Mouse (Mus musculus) lung, postnatal 0 days (tissue): ENCODE data around the gene Flywch2.

Experiments used
- CTCF ChIP-seq: IDR thresholded peaks from 2 replicates; pipeline ENCODE4 v1.5.1; 2016; ENCODE audit warnings: antibody characterized with exemption, mild to moderate bottlenecking
- EP300 ChIP-seq: IDR thresholded peaks from 2 replicates; pipeline ENCODE4 v1.6.1; 2016; ENCODE audit warnings: antibody characterized with exemption, mild to moderate bottlenecking, control low read depth

- TF ChIP-seq CTCF (no peak), EP300 (no peak)
These were observed 15.7 kb upstream of the Flywch2 start for GRCm38 (mm10) chr17:23801627-23802026.
